Mouse (Mus musculus): ENCODE measurements around the gene Klrb1b.
A peak's percentile ranks its signal among the peaks of the same experiment; 100 is the strongest.
"Not testable (repeated sequence)": the region's sequence is repeated elsewhere in the genome, so short reads cannot be mapped to it uniquely, and the experiment has no call there.

Klrb1b gene

DNA sequence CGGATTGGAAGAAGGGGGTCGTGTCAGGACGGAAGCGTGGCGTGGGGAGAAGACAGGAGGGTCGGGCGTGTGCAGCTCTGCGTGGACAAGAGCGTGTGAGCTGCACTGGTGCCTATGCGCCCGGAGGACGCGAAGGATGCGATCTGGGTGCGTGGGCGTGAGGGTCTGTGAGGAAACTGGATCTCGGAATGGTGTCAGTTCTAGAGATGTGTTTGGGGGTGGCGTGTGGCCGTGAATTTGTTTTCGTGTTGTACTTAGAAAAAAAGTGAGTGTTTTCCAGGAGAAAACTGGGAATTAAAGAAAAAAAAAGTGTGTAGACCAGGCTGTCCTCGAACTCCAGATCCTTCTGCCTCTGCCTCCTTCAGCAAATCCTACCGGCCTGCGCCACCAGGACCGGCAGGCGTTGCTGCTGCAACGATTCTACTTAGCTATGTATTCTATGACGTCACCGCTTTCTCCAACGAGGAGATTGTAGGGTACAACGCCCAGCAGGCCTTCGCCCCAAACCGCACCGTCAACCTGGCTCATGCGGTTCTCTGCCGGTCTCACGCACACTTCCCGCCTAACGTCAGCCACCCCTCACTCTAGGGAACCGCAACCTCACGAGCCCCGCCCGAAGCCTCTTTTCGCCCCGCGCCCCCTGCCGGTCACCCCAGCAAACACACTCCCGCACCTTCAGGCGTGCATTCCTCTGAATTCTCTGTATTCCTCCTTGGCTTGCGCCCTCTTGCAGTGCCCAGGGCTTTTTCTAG lies 26.8 kb downstream of the Klrb1b start:
- DNase-seq (ENCODE audit: low spot score), result peak; percentile 87

DNA sequence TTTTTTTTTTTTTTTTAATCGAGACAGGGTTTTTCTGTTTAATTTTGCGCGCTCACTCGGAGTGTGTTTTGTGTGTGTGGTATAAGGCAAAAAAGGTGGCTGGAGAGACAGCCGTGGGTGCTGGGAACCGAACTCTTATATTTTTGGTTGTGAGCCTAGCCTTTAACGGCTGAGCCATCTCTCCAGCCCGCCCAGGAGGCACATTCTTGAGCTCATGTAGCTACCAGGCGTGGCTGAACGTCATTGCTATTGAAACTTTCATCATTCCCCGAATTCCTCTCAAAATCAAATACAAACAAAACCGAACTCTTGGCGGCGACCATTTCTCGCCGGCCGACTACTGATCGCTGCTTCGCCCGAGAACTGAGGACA lies 27.4 kb downstream of the Klrb1b start:
- peak; percentile 81 for DNase-seq (ENCODE audit: low spot score)

DNA sequence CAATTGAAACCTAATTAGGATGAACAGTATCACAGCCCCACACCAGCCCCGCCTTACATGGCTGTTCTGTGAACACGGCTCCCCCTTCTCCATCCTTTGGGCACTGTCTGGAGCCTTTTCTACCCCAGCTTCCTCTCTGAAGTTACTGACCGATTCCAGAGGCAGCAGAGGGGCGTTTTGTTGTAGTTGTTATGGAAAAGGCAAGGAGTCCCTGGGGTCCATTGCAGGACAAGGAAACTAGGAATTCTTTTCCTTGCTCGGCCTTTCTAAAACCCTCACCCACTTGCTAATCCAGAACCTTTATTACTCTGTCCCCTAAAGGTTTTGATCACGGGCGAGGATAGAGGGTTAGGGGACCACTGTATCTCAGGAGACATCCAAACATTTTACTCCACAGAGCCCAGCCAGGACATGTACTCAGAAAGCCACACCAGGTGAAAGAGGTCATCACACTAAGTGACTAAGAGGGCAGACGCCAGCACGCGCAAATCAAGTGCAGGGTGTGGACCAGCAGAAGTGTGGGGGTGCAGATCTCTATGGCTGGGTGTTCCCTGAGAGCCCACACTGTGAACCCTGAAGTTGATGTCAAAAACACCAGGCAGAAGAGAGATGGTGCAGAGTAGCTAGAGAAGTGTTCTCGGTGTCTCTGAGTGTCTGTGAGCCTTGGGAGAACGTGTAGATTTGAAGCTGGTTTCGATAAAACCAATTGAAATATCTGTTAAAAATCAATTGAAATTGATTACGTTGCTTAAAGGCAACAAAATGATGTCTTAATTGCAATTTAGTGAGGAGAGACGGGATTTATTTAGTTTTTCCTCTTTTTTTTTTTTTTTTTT lies 28.0 kb downstream of the Klrb1b start:
- no peak for DNase-seq (ENCODE audit: low spot score)

DNA sequence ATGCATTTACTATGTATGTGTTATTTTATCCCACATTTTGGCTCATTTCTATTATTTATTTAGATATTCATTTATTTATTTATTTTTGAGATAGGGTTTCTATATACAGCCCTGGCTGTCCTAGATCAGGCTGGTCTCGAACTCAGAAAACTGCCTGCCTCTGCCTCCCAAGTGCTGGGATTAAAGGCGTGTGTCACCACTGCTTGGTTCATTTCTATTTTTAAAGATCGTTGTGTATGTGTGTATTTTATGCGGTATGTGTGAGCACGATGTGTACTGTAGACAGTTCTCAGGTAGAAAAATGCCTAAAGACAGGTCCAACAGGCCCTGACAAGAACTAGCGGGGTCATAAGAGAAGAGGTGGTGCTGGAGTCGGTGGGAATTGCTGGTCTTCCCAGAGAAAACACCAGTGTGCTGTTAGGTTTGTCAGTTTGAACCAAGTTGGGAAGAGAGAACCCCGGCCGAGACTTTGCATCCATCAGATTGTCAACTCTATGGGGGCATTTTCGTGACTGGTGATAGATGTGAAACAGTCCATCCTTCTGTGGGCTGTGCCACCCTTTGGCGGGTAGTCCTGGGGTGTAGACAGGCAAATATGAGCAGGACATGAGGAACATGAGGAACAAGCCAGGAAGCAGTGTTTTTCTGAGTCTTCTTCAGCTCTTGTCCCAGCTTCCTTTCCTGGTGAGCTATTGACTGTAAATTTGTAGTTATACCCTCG lies 28.8 kb downstream of the Klrb1b start:
- no peak for DNase-seq (ENCODE audit: low spot score)

DNA sequence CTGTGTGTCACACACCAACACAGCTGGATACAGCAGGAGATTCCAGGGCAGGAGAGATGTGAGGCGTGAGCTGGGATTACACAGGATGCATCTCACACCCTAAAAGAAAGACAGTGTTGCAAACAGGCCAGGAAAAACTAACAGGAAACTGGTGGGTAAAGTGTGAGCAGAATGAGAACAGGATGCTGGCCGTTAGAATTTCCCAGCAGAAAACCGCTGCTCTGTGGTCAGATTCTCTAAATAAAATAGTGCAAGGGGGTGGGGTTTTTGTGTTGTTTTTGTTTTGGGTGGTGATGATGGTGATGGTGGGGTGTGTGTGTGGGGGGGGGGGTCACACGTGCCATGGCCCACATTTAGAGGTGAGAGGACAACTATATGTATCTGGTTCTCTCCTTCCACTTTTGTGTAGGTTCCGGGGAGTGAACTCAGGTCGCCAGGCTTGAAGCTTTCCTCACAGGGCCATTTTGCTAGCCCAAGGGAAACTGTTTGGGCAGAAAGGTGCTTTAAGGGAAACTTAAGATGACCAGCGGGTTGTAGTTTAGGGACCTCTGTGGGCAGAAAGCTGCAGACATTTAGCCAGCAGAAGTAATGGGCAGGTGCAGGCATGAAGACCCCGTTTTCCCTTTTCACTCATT lies 29.7 kb downstream of the Klrb1b start:
- DNase-seq (ENCODE audit: low spot score), result no peak

DNA sequence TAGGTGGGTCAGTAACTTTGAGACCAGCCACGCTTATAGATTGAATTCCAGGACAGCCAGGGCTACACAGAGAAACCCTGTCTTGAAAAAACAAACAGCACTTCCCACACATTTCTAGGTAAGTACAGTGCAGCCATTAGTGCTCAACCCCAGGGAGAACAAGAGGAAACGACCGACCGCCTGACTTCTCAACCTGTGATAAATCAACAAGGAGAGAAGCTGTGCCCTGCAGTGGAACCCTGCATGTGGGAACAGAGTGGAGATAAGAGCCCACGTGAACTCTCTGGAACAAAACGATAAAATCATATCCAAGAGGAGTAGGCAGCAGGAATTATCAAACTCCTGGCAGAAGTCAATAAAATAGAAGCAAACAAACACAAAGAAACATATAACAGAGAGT lies 32.4 kb downstream of the Klrb1b start:
- no peak for DNase-seq (ENCODE audit: low spot score)

DNA sequence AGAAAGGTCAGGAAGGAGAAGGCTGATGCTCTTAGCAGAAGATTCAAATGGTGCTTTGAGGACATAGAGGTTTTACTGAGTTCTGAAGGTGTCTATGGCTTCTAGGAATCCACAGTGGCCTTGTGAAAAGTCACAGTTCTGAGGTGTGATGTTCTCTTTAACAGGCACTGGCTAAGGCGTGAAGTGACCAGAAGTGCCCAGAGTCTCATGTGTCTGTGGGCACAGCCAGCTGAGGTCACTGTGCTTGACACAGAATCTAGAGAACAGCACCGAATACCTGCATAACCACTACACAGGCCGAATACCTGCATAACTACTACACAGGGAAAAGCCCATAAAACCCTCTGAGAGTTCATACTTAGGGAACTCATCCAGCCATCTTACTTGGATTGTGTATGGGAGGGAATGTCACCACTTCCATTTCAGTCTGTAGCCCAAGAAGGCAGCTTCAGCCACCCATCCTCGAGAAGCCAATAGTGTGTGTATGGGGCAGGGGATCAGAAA lies 35.6 kb downstream of the Klrb1b start:
- not testable (repeated sequence) for DNase-seq (ENCODE audit: low spot score)

DNA sequence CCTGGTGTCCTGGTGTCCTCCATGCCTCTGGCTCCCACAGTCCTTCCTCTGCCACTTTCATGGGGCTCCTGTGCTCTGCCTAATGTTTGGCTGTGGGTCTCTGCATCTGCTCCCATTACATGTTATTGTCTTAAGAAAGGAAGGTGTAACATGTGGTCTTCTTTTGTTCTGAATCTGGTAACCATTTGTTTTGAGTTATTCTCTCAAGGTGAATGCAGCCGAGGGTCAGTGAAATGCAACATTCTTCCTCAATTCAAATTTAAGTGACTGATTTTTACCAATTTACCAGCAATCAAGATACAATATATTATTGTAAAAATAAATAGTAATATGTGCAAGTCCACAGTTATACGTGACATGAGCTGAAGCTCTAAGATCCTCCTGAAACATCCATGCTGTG lies 37.0 kb downstream of the Klrb1b start, which contains the start of gene Klrb1c:
Gene Klrb1c, minus strand, starts transcription at position 101 of the 400 bp plus-strand sequence.
- no peak for DNase-seq (ENCODE audit: low spot score)

DNA sequence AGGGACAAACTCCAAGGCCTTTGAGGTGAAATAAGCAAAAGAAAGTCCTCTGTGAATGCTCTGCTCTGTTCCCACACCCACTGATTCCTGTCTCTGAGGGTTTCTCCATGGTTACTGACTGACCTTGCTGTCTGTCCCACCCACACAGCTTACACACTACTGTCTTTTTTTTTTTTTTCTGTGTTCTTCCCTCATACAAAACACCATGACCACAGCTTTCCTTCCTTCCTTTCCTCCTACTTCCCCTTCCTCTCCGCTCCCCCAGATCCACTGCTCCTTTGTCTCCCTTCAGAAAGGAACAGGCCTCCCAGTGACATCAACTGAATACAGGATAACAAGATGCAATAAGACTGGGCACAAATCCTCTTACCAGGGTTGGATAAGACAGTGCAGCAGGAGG lies 37.6 kb downstream of the Klrb1b start:
- DNase-seq (ENCODE audit: low spot score), result no peak

DNA sequence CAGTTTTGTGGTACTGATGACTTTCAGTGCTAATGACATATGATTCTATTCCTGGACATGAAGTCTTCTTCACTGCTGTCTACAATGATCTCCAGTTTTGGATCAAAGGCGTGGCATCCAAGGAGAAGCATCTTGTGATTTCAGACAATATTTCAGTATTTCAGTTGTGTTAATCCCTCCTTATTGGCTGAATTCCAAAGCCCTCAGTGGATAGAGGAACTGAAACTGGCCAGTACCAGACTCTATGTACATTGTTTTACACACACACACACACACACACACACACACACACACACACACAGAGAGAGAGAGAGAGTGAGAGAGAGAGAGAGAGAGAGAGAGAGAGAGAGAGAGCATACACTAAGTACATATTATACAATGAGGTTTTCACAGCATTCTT lies 39.7 kb downstream of the Klrb1b start:
- DNase-seq (ENCODE audit: low spot score), result not testable (repeated sequence)

DNA sequence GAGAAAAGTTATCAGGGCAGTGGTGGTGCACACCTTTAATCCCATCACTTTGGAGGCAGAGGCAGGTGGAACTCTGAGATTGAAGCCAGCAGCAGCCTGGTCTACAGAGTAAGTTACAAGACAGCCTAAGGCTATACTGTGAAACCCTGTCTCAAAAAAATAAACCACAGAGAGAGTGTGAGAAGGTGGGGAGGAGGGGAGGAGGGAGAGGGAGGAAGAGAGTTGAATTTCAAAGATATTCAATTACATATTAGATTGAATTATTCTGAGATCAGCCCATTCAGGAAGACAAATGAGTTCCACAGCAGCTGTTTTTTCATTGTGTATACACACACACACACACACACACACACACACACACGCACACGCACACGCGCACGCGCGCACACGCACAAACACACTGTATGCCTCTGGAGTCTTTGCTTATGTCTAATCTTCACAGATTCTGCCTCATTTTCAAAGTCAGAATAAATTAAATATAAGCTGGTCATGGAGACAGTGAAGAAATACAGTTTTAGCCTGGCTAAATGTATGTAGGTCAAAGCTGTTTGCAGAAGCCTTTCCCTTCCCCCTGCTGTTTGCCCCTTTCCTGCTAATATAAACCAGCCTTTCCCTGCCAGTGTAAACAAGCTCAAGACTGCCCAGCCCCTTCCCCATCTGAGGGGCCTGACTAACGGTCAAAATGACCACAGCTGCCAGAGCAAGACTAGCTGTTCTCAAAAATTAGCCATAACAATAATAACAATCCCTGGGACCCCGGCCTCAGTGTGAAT lies 56.5 kb downstream of the Klrb1b start:
- DNase-seq (ENCODE audit: low spot score), result no peak

DNA sequence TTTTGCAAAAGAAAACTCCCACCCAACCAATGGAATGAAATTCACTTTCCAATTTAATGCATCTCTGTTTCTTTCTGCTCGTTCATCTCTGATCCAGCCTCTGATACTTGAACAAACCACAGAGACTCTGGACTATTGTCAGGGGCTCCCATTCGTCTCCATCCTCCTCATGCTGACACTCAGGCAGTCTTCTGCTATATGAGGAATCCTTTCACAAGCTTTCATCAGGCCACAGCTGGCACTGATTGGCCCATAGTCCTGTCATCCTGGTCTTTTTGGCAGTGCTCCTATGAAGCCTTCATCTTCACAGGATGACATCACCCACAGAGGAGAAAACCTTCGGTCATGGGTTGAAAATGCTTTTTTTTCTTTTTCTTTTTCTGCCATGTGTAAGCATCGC lies 58.1 kb downstream of the Klrb1b start:
- DNase-seq (ENCODE audit: low spot score), result no peak

DNA sequence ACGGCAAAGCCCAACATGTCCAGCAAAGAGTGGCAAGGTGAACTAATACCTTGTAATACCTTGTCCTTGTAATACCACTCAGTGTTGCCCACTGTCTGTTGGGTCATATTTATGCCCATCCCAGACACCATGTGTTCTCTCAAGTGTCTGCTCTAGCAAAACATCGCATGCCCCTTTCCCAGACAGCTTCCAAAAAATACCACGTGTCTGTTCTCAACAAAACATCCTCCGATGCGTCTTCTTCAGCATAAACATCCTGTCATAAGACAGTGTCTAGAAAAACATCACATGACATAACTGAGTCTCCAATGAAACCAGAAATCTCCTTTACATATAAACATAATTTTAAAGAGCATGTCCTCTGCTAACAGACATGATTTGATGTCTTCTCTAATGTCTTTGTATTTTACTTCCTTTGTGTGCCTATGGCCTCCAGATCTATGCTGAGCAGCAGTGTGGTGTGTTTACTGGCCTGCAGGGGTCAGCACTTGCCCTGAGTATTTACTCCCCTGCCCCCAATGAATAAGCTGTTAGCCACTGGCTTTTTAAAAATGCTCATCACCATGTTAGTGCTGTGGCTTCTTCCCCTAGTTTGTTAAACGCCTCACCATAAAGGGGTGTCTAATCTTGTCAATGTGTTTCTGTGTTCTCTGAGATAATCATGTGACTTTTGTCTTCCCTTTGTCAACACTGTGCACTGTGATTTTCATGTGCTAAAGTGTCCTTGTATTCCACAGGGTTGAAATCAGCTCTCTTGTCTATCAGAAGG lies 59.5 kb downstream of the Klrb1b start:
- DNase-seq (ENCODE audit: low spot score), result peak; percentile 58

DNA sequence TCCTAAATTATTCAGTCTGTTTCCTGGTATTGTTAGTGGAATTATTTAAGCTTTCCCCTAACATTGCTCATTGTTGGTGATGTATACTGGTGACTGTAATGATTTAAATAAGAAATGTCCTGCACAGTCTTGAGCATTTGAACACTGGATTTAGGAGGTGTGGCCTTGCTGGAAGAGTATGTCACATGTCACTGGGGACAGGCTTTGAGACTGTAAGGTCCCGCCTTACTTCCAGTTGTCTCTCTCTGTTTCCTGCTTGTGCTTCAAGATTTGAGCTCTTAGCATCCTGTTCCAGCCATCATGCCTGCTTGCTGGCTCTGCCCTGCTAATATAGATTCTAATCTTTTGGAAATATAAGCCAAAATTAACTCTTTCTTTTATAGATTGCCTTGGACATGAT lies 60.9 kb downstream of the Klrb1b start:
- no peak for DNase-seq (ENCODE audit: low spot score)

DNA sequence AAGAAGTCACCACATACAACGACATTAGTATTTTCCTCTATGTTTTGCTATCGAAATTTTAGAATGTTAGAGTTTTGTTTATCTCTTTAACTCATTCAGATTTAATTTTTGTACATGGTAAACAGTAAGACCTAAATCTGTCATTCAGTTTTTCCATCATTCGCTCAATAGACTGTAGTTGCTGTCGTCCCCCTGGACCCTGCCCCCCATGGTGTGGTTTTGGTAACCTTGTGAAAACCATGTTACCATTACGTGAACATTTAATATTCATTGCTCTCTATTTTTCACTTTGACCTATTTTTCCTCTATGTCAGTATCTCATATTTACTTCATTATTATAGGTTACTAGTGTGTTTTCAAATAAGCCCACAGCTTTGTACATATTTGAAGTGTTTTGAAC lies 61.5 kb downstream of the Klrb1b start:
- no peak for DNase-seq (ENCODE audit: low spot score)

DNA sequence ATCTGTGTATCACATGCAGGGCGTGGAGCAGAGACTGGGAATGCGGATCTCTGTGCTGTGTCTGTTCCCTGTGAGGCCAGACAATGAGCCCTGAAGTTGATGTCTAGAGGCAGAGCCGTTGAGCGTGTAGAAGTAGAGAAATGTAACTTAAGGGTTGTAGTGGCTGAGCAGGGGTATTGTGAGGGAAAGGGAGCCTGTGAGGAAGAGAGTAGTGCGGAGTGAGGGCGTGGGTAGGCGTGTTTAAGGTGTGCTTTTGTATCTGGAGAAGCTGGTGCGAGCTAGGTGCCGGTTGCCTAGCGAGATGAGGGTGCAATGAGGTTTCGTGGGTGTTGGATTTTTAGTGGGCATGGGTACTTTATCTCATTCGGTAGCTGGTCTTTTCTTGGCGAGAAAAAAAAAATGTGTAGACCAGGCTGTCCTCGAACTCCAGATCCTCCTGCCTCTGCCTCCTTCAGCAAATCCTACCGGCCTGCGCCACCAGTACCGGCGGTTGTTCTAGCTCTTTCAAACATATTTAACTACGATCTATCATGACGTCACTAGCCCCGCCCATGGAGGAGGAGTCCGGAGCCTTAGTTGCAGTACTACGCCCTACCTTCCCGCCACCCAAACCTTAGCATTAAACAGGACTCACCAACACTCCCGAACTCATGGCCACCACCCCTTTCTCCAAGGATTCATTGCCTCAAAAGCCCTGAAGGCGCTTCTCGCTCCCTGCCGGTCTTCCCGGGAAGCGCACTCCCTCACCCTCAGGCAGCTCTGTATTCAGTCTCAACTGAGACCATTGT lies 62.2 kb downstream of the Klrb1b start:
- DNase-seq (ENCODE audit: low spot score), result peak; percentile 93
